Mouse (Mus musculus) frontal cortex, postnatal 10 days (tissue): ENCODE measurements around the gene Olfr479.
"Not testable (repeated sequence)": the region's sequence is repeated elsewhere in the genome, so short reads cannot be mapped to it uniquely, and the experiment has no call there.

ENCODE experiments used
- DNase-seq, 2 experiments: peaks; one replicate each; pipeline ENCODE4 v3.0.0; 2022; ENCODE audit warnings: low spot score in 2 of 2, mixed read lengths in 1 of 2

Gene Olfr479

DNA sequence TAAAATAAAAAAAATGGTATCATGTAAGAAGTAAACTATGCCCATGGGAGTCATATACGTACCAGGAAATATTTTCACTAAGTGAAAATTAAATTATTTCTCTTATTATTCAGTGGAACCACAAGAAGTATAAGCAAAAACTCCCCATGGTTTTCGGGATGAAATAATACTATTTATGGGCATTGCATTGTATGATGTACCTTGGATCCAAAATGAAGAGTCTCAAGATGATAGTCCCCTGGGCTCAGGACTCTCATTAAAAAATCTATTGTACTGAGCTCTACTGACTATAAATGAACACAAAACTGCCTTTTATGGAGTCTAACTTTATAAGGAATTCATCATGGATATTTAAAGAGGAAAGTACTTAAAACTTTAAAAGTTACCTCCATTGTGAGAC, at the start of gene Olfr479:
Gene Olfr479, plus strand, starts transcription at position 301 of the 400 bp plus-strand sequence.
- DNase-seq: no peak

DNA sequence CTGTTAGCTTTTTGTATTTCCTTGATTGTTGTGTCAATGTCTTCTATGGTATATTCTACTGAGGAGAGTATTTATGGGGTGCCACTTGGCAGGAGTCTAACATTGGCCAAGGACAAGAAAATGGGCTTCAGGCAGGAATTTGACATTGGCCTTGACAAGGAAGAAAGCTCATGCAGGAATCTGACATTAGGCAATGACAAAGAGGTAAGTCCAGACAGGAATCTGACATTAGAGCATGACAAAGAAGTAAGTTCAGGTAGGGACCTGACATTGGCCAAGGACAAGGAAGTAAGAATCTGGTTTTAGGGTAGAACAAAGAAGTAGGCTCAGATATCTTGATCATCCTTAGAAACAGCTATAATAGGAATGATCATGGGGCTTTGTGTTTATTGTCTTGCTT, 36.2 kb upstream of the Olfr479 start:
- not testable (repeated sequence) for DNase-seq

GRCm38 (mm10) chr7:108033889-108034288, 16.6 kb upstream of the Olfr479 start, which contains the start of gene Olfr478:
Gene Olfr478, minus strand, starts transcription at chr7:108033989.
- no peak for DNase-seq

GRCm38 (mm10) chr7:108067246-108067645, 16.8 kb downstream of the Olfr479 start, which contains the start of gene Olfr480:
Gene Olfr480, minus strand, starts transcription at chr7:108067346.
- DNase-seq: no peak

DNA sequence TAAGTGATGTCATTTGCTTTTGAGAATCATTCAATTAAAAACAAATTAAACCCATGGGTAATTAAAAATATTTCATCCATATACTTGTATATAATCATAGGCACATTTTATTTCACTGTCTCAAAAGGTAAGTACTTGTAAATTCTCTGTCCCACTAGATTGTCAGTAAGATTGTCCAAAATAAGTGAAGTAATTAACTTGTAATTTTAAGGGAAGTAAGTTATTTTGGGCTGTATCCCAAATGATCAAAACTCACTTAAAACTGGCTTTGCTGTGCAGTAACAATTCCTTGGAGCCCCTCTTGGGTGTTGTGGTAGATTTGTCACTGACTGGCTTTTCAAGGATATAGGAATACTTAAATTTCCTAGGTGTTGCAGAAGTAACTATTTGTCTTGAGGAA, 29.1 kb downstream of the Olfr479 start, which contains the start of gene Olfr481:
Gene Olfr481, plus strand, starts transcription at position 301 of the 400 bp plus-strand sequence.
- no peak for DNase-seq

- DNase-seq: no peak
These were observed 47.0 kb downstream of the Olfr479 start, which contains the start of gene Olfr482 for GRCm38 (mm10) chr7:108097486-108097885. Gene Olfr482, minus strand, starts transcription at chr7:108097586.

DNA sequence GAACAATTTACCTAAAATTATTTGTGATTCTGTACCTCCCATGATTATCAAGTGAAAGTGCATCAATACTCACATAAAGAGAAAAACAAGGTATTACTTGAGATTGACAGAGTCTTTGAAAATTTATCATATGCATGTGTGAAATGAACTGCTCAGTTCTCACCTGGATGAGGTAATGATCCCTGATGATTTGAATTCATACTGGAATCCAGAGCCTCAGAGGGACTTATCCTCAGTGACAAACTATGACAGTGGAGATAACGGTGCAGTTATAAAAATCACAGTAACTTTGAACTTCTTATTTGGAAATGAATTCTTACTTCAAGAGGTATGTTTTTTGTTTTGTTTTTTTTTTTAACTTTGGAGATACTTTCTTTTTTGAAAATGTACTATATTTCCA, 50.1 kb downstream of the Olfr479 start, which contains the start of gene Olfr483:
Gene Olfr483, plus strand, starts transcription at position 301 of the 400 bp plus-strand sequence.
- no peak for DNase-seq
